9 mouse cellular contexts compared by ENCODE assay signal in the genomic region with DNA sequence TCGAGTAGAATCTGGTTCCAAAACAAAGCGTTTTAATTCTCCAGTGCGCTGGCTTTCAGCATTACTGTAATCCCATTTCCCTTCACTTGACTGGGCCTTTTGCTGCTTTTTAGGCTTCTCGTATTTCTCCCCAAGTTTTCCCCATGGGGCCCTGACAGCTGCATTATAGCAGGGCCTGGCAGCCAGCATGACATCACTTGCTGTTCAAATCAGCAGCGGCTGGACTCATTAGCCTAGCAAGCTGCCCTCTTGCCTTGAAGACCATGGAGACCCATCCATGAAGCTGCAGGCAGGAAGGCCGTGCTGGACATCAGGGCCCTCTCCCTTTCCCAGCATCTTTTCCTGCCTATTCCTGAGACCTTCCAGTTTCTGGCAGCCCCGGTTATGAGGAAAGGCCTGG.
A peak's percentile ranks its signal among the peaks of the same experiment; 100 is the strongest.
DNase-seq lines count a peak whose midpoint lies in the region; ATAC-seq and TF ChIP-seq lines count a peak whose summit lies in the region.
"Had no signal": no experiment of that assay in that cellular context is flagged by ENCODE, and none has a peak within 500 bp of the region (broad histone marks: within the 10 kb centered on the region; RNA-seq: fewer than 3 reads in every experiment).

No protein-coding gene starts in this region.

- H3K4me3 ChIP-seq in embryonic facial prominence, embryonic 15.5 days (replicated peaks) = no peak overlapping the region
- no peak overlapping the region for H3K4me3 ChIP-seq in hindbrain, embryonic 14.5 days (replicated peaks; ENCODE audit: low read length)
- H3K4me3 ChIP-seq in neural tube, embryonic 13.5 days = no peak overlapping the region
- H3K4me3 ChIP-seq in liver, postnatal 0 days (ENCODE audit: low read depth, low read length) = no peak overlapping the region
- H3K4me3 ChIP-seq: heart, embryonic 15.5 days had no signal

- ATAC-seq in embryonic facial prominence, embryonic 15.5 days (ENCODE audit: insufficient number of reproducible peaks, low FRiP score, low TSS enrichment, low read depth) = peak; percentile 45; the same call in 1 of the 2 replicates
- ATAC-seq in hindbrain, embryonic 14.5 days (ENCODE audit: low FRiP score) = no peak
- ATAC-seq in neural tube, embryonic 13.5 days (ENCODE audit: low read depth) = 0 out of 2 replicates have a peak, but pooled peaks have one; percentile 48
- ATAC-seq in activated CD4-positive, CD25-positive, alpha-beta regulatory T cell, adult 4 months = no peak
- ATAC-seq in liver, postnatal 0 days = no peak

- peak; percentile 78 for DNase-seq in kidney, postnatal 4 days
- no peak for DNase-seq in kidney, adult 18-20 months
- DNase-seq in hindbrain, embryonic 14.5 days (ENCODE audit: low spot score) = peak; percentile 53
- no peak for DNase-seq in c-Kit-positive CD71-positive TER-119-positive erythroid progenitor cells, embryonic 14.5 days (ENCODE audit: low spot score)
- DNase-seq in liver, postnatal 0 days = no peak

- H3K4me1 ChIP-seq in embryonic facial prominence, embryonic 15.5 days = peaks cover 26% of the 10 kb centered on the region
- peaks cover 21% of the 10 kb centered on the region for H3K4me1 ChIP-seq in hindbrain, embryonic 14.5 days (replicated peaks; ENCODE audit: control insufficient read depth, insufficient read depth, low read length)
- peaks cover 35% of the 10 kb centered on the region for H3K4me1 ChIP-seq in neural tube, embryonic 13.5 days (replicated peaks)
- H3K4me1 ChIP-seq in liver, postnatal 0 days (ENCODE audit: insufficient read depth) = peaks cover 2% of the 10 kb centered on the region; the same call in 1 of the 2 replicates

- no peak overlapping the region for H3K4me2 ChIP-seq in embryonic facial prominence, embryonic 15.5 days (replicated peaks)
- H3K4me2 ChIP-seq in hindbrain, embryonic 14.5 days (replicated peaks) = no peak overlapping the region
- no peak overlapping the region for H3K4me2 ChIP-seq in neural tube, embryonic 13.5 days
- no peak overlapping the region for H3K4me2 ChIP-seq in liver, postnatal 0 days (ENCODE audit: low read depth, low read length)
- H3K4me2 ChIP-seq: heart, embryonic 15.5 days had no signal

- TF ChIP-seq CTCF in liver, postnatal 0 days (IDR thresholded peaks at IDR 0.05; ENCODE audit: low read depth) = no peak

- no peak overlapping the region for H3K9ac ChIP-seq in embryonic facial prominence, embryonic 15.5 days
- no peak overlapping the region for H3K9ac ChIP-seq in hindbrain, embryonic 14.5 days
- H3K9ac ChIP-seq in neural tube, embryonic 13.5 days = no peak overlapping the region
- no peak overlapping the region for H3K9ac ChIP-seq in liver, postnatal 0 days (replicated peaks)
- H3K9ac ChIP-seq: heart, embryonic 15.5 days had no signal

- WGBS in embryonic facial prominence, embryonic 15.5 days = 20% methylated on average over 7 of the region's 7 CpGs
- 31% methylated on average over 7 of the region's 7 CpGs for WGBS in hindbrain, embryonic 14.5 days
- 20% methylated on average over 7 of the region's 7 CpGs for WGBS in neural tube, embryonic 13.5 days
- 69% methylated on average over 7 of the region's 7 CpGs for WGBS in liver, postnatal 0 days (ENCODE audit: insufficient replicate concordance)

- H3K9me3 ChIP-seq in embryonic facial prominence, embryonic 15.5 days (replicated peaks) = no peaks in the 10 kb centered on the region
- no peaks in the 10 kb centered on the region for H3K9me3 ChIP-seq in hindbrain, embryonic 14.5 days (ENCODE audit: control insufficient read depth, low read length)
- no peaks in the 10 kb centered on the region for H3K9me3 ChIP-seq in neural tube, embryonic 13.5 days
- H3K9me3 ChIP-seq in liver, postnatal 0 days (ENCODE audit: low read length) = no peaks in the 10 kb centered on the region
- H3K9me3 ChIP-seq: heart, embryonic 15.5 days had no signal

- TF ChIP-seq EP300 in liver, postnatal 0 days (IDR thresholded peaks at IDR 0.05; ENCODE audit: low read depth) = no peak

- no peaks in the 10 kb centered on the region; the same call in 1 of the 2 replicates for H3K27me3 ChIP-seq in embryonic facial prominence, embryonic 15.5 days
- no peaks in the 10 kb centered on the region for H3K27me3 ChIP-seq in hindbrain, embryonic 14.5 days (ENCODE audit: control insufficient read depth, insufficient read depth, low read length)
- H3K27me3 ChIP-seq in neural tube, embryonic 13.5 days = no peaks in the 10 kb centered on the region
- H3K27me3 ChIP-seq in liver, postnatal 0 days (ENCODE audit: insufficient read depth, low read length) = no peaks in the 10 kb centered on the region

- H3K36me3 ChIP-seq in embryonic facial prominence, embryonic 15.5 days = no peaks in the 10 kb centered on the region
- no peaks in the 10 kb centered on the region for H3K36me3 ChIP-seq in hindbrain, embryonic 14.5 days (replicated peaks; ENCODE audit: control insufficient read depth, insufficient read depth)
- H3K36me3 ChIP-seq in neural tube, embryonic 13.5 days = no peaks in the 10 kb centered on the region
- no peaks in the 10 kb centered on the region for H3K36me3 ChIP-seq in liver, postnatal 0 days (replicated peaks; ENCODE audit: insufficient read depth, low read length)
- H3K36me3 ChIP-seq: heart, embryonic 15.5 days had no signal

- H3K27ac ChIP-seq in embryonic facial prominence, embryonic 15.5 days (replicated peaks) = peak overlapping the region; percentile 11; the same call in 1 of the 2 replicates
- peak overlapping the region; percentile 59; the same call in 1 of the 2 replicates for H3K27ac ChIP-seq in hindbrain, embryonic 14.5 days
- H3K27ac ChIP-seq in neural tube, embryonic 13.5 days (replicated peaks) = peak overlapping the region; percentile 80
- H3K27ac ChIP-seq in liver, postnatal 0 days (ENCODE audit: low read depth) = no peak overlapping the region
- H3K27ac ChIP-seq: heart, embryonic 15.5 days had no signal

Comparison
In these comparisons a context has a peak if more than half of its experiments do, and no peak if none do; other contexts are left out.
1. DNase-seq: peak in kidney, postnatal 4 days (2 of 2) and hindbrain, embryonic 14.5 days (single experiment); none in kidney, adult 18-20 months (single experiment), c-Kit-positive CD71-positive TER-119-positive erythroid progenitor cells, embryonic 14.5 days (single experiment) and liver, postnatal 0 days (single experiment).
2. ATAC-seq: peak in embryonic facial prominence, embryonic 15.5 days (single experiment) and neural tube, embryonic 13.5 days (single experiment); none in hindbrain, embryonic 14.5 days (single experiment), activated CD4-positive, CD25-positive, alpha-beta regulatory T cell, adult 4 months (single experiment) and liver, postnatal 0 days (single experiment).